Mouse (Mus musculus) left cerebral cortex, postnatal 10 days (tissue): ENCODE data around the gene Pappa2. TPM values are rescaled to one million over a fixed set of nuclear protein-coding genes. Genes with fewer than 3 reads are reported as not detected.
A peak's percentile ranks its signal among the peaks of the same experiment; 100 is the strongest.

Source experiments
- DNase-seq, 2 experiments: peaks; one replicate each; pipeline ENCODE4 v3.0.0; 2021 to 2022; ENCODE audit warnings: low spot score in 2 of 2, mixed read lengths in 1 of 2; ENCODE audit errors: extremely low spot score in 1 of 2
- intact Hi-C: fragments of 180-260 bp; cut with DNase I; formaldehyde crosslinking; loops from one replicate; pipeline ENCODE4 v1.15.1; 2025
- total RNA-seq, 2 experiments: library from RNA; stranded (reverse); gene quantifications; 2 replicates each; pipeline ENCODE4 v1.2.3; 2021

Pappa2 gene
- total RNA-seq, 2 experiments from 2014 or later, result 3.9 to 4.9 TPM

- no peak for DNase-seq
- intact Hi-C loops, result no loop called here
These were observed 168.4 kb downstream of the Pappa2 start for GRCm38 (mm10) chr1:158811887-158812286.

DNA sequence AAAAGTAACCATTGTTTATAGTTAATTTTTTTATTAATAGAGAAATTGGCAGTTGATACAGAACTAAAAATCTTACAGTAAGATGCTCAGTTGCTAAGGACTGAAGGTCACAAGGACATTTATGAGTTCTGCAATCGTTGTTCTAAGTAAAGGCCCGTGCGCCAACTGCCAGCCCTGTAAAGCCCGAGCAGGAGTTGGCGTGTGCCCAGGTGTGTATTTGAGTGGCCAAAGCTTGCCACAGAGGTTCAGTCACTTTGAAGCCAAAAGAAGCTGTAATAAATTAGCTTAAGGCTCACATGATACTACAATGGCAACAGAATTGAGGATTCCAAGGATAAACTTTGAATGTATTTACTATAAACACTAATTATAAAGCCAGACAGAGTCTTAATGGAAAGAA is 204.8 kb downstream of the Pappa2 start:
- no peak for DNase-seq
- intact Hi-C loops, result no loop called here

- no peak for DNase-seq
- intact Hi-C loops, result no loop called here
These were observed 207.2 kb downstream of the Pappa2 start for GRCm38 (mm10) chr1:158773102-158773501.

DNA sequence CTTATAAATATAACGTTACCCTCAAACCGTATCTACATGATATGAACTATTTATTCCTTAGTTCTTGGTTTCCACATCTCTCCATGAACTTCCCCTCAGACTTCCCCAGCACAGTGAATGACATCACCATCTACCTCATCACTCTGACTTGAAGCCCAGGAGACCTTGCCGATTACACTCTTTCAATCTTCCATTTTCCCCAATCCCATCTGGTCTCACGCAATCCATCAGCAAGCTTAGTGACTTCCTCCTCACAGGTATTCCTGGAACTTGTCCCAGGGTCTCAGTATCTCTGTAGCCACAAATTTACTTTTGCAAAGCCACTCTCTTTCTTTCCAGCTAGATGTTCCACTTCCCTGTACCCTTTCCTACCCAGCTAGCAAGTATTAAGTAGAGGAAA is 209.5 kb downstream of the Pappa2 start:
- intact Hi-C loops, result no loop called here

DNA sequence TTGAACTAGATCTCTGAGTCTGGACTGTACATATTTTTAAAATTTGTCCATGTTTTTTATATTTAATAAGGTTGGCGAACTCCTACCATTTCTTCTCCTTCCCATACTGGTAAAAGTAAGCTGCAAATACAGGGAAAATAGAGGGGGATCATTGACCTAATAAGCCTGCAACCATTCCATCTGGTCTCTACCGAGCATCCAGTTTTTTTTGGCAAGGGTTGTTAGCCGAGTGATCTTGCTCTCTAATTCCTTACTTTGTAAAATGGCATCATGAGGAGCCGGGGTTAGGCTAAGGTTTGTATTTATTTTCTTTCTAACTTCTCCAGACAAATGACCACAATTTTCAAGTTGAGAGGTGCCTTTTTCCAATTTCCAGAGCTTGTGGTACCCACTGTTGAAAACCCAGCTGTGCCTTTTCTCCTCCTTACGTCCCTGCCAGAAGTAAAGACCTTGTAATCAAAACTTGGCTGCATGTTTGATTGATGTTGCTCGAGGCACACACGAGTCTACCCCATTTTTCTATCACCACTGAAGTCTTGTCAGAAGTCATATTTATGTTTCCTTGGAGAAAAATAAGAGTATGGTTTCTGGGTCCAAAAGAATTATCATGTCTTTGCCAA is 210.1 kb downstream of the Pappa2 start:
- no peak for DNase-seq
- intact Hi-C loops, result no loop called here

More for the DNA sequence above, 209.5 kb downstream of the Pappa2 start:
- no peak for DNase-seq

- no peak for DNase-seq
- intact Hi-C loops, result no loop called here
These were observed 214.4 kb downstream of the Pappa2 start for GRCm38 (mm10) chr1:158765842-158766241.

GRCm38 (mm10) chr1:158764727-158765126 is 215.6 kb downstream of the Pappa2 start:
- no peak for DNase-seq
- intact Hi-C loops, result no loop called here

GRCm38 (mm10) chr1:158764211-158764610 is 216.1 kb downstream of the Pappa2 start:
- intact Hi-C loops, result no loop called here
- DNase-seq, result no peak

GRCm38 (mm10) chr1:158748356-158749096 is 231.8 kb downstream of the Pappa2 start:
- intact Hi-C loops, result no loop called here
- DNase-seq, result no peak

GRCm38 (mm10) chr1:158741449-158741848 is 238.8 kb downstream of the Pappa2 start:
- intact Hi-C loops, result no loop called here
- no peak for DNase-seq

DNA sequence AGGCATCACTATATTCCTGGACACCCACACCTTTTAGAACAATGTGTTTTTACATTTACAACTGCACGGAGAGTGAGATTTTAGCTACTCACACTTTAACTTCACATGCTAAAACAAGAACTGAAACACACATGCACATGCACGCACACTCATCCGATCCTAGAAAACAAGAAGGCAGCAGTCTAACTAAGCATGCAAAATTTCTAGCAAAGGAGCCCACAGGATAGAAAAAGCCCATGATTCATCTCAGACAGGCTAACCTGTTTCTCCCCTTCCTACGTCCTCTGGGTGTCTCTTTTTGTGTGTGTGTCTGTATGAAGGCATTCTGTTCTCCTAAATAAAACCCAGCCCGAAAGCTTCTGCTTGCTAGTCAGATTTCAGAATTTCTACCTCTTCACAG is 239.3 kb downstream of the Pappa2 start:
- intact Hi-C loops, result no loop called here

DNA sequence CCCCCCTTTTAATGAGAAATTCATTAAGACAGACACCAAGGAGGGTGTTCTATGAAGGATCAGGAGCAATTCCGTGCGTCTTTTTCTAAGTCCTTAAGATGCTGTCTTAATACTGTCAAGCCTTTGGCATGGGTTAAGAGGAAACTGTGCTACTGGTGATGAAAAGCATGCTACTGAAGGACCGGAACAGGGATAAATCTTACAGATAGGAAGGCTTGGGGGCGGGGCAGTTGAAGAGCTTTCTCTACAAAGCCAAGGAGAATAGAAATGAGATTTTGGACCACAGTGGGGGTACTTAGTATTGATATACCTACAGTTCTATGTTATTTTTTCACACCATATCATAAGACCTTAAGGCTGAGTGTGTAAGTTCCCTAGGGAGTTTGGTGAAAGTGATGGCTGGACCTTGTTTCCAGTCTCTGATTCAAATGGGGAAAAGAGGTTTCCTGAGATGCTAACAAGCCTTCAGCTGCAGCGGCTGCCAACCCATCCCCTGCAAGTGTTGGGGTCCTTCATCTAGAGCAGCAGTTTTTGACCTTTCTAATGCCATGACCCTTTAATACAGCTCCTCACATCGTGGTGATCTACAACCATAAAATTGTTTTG is 240.0 kb downstream of the Pappa2 start:
- intact Hi-C loops, result no loop called here
- DNase-seq, result no peak

More for the DNA sequence above, 239.3 kb downstream of the Pappa2 start:
- no peak for DNase-seq

DNA sequence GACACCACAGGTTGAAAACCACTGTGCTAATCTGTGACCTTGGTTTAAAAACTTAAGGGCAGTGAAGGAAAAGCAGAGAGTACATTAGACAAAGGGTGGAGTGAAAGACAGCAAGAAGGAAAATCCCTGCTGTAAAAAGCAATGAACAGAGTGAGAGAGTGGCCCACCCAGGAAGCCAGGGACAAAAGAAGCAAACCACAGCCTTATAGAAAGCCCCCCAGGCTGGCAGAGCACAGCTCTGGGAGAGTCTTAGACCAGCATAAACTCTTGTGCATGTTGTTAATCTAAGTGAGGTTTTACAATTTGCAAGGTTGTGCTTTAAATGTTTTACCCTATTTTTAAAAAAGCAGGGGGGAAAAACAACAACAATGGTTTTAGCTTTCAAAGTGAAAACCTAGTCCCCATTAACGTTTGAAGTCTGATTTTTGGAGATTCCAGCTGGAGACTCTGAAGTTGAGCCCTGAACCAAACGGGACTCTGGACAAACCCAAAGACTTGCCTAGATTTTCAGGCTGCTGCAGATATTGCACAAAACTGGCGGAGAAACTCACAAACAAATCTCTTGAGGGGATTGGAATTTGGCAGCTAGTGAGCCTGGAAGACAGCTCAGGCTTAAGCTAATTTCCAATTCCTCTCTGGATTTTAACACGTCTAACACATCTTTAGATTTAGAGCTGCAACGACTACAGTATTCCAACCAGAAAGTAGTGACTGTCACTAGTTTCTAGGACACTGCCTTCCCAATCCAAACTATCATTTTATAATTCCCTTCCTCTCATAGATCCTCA is 241.0 kb downstream of the Pappa2 start:
- intact Hi-C loops, result no loop called here
- peak in 1 of 2 experiments; percentile 3 for DNase-seq

- intact Hi-C loops, result no loop called here
These were observed 247.3 kb downstream of the Pappa2 start for GRCm38 (mm10) chr1:158732868-158733496.

DNA sequence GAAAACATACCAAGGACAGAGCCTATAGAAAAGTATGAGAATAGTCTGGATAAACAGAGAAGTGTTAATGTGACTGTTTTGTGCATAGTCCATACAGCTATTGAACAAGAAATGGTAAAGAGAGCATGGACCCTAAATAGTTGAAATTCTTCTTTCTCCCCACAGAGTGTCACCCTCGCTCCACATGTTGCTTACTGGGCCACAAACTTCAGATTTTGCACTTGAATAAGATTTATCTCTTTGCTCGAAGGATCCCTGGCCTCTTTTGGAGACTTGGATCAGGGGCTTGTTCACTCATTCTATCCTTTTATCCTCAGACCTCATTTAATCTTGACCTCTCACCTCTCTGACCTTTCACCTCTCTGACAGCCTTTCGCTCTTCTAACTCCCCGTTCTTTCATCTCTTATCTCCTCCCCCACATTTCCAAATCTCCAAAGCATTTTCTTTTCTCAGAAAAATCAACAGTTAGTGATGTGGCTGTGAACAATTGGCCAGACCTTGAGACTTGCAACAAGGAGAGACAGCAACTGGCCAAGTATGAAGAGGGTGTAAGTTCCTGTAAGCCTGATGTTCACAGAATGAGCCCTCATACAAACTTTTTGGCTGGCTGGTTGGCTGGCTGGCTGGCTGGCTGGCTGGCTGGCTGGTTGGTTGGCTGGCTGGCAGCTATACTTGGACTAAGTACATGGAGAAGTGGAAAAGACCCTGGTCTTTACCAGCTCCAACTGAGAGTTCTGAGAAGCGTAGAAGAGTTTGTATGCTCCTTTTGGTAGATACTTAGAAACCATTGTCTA is 266.8 kb downstream of the Pappa2 start:
- DNase-seq, result peak; percentile 20 to 44
- intact Hi-C loops, result loop anchor here (2.0 to 10.0 kb wide), 3 partner anchors 239 to 1471 kb away; no protein-coding TSS in a partner anchor

More at GRCm38 (mm10) chr1:158732868-158733496, 247.3 kb downstream of the Pappa2 start:
- peak in 1 of 2 experiments; percentile 25 for DNase-seq

- intact Hi-C loops, result no loop called here
- DNase-seq, result no peak
These were observed 279.0 kb downstream of the Pappa2 start for GRCm38 (mm10) chr1:158701336-158701735.

- DNase-seq, result no peak
- intact Hi-C loops, result no loop called here
These were observed 280.1 kb downstream of the Pappa2 start for GRCm38 (mm10) chr1:158700147-158700546.

GRCm38 (mm10) chr1:158699276-158699675 is 281.0 kb downstream of the Pappa2 start:
- intact Hi-C loops, result no loop called here
- no peak for DNase-seq
